Mouse (Mus musculus) heart, embryonic 11.5 days (tissue): Measurements from ENCODE around the gene Golga4. TPM values are rescaled to one million over a fixed set of nuclear protein-coding genes. Genes with fewer than 3 reads are reported as not detected.

Source experiments
- ATAC-seq: fragments of 200-750 bp; cut with Nextera tagmentation; replicated peaks from 2 replicates; pipeline ENCODE4 v1.8.0; 2017; ENCODE audit warnings: moderate library complexity; ENCODE audit not compliant: insufficient number of reproducible peaks, low FRiP score, low TSS enrichment
- H3K27ac ChIP-seq: fragments of 300-500 bp; sonication (generic); 2 replicates; pipeline ENCODE4 v1.5.1; 2014; ENCODE audit warnings: mild to moderate bottlenecking, low read depth, low read length
- H3K27me3 ChIP-seq: fragments of 300-500 bp; sonication (generic); 2 replicates; pipeline ENCODE4 v1.6.1; 2014; ENCODE audit warnings: mild to moderate bottlenecking, low read length, mixed read lengths; ENCODE audit not compliant: control insufficient read depth, insufficient read depth
- H3K36me3 ChIP-seq: fragments of 300-500 bp; sonication (generic); 2 replicates; pipeline ENCODE4 v1.6.1; 2014; ENCODE audit warnings: mild to moderate bottlenecking, low read length, moderate library complexity, mixed read lengths; ENCODE audit not compliant: control insufficient read depth, insufficient read depth
- H3K4me1 ChIP-seq: fragments of 300-500 bp; sonication (generic); 2 replicates; pipeline ENCODE4 v1.6.1; 2014; ENCODE audit warnings: low read length; ENCODE audit not compliant: control insufficient read depth, insufficient read depth
- H3K4me2 ChIP-seq: fragments of 300-500 bp; sonication (generic); 2 replicates; pipeline ENCODE4 v1.6.1; 2014; ENCODE audit warnings: mild to moderate bottlenecking, moderate library complexity
- H3K4me3 ChIP-seq: fragments of 300-500 bp; sonication (generic); 2 replicates; pipeline ENCODE4 v1.5.1; 2014; ENCODE audit warnings: low read depth, low read length
- H3K9ac ChIP-seq: fragments of 300-500 bp; sonication (generic); 2 replicates; pipeline ENCODE4 v1.6.1; 2014; ENCODE audit warnings: mild to moderate bottlenecking, low read depth, low read length, moderate library complexity
- H3K9me3 ChIP-seq: fragments of 300-500 bp; sonication (generic); replicated peaks from 2 replicates; pipeline ENCODE4 v1.6.1; 2016; ENCODE audit warnings: low read length; ENCODE audit not compliant: control insufficient read depth
- WGBS: fragments of 180-500 bp; shearing (Covaris S2); extraction: QIAGEN DNeasy Blood & Tissue Kit; methylation state at CpG from one replicate; pipeline ENCODE4 v1.1.7; 2014; ENCODE audit not compliant: insufficient replicate concordance; 5-methylcytosine and 5-hydroxymethylcytosine counted together
- polyA plus RNA-seq: library from polyadenylated mRNA; unstranded; fragments of >200 nt; fragmentation: Nextera tagmentation; extraction: Ambion mirVana; gene quantifications from 2 replicates; pipeline ENCODE4 v1.2.1, GENCODE M21; 2014

Gene Golga4
- polyA plus RNA-seq, 1 experiment from 2014 or later: 64.9 TPM

- ATAC-seq: no peak
- Histone ChIP-seq H3K4me1 (peaks cover 39% of the 10 kb centered on the region), H3K9me3 (no peaks in the 10 kb centered on the region), H3K27me3 (no peaks in the 10 kb centered on the region), H3K9ac (no peak overlapping the region), H3K4me2 (no peak overlapping the region), H3K36me3 (peaks cover 3% of the 10 kb centered on the region; the same call in 1 of the 2 replicates), H3K27ac (no peak overlapping the region), H3K4me3 (no peak overlapping the region)
- 54% methylated on average over 8 of the region's 8 CpGs for WGBS
Measured at GRCm38 (mm10) chr9:118521659-118522058, 15.6 kb downstream of the Golga4 start.

GRCm38 (mm10) chr9:118523738-118524137 lies 17.7 kb downstream of the Golga4 start:
- peak overlapping the region; percentile 65 for H3K27ac ChIP-seq
- 0 out of 2 replicates have a peak overlapping the region, but pooled peaks have one; percentile 11 for H3K4me2 ChIP-seq
- H3K9ac ChIP-seq: no peak overlapping the region
- no peaks in the 10 kb centered on the region for H3K27me3 ChIP-seq
- peaks cover 30% of the 10 kb centered on the region for H3K4me1 ChIP-seq
- H3K36me3 ChIP-seq: peaks cover 12% of the 10 kb centered on the region
- H3K9me3 ChIP-seq: no peaks in the 10 kb centered on the region
- 73% methylated on average over 11 of the region's 11 CpGs for WGBS
- ATAC-seq: no peak
- H3K4me3 ChIP-seq: no peak overlapping the region

DNA sequence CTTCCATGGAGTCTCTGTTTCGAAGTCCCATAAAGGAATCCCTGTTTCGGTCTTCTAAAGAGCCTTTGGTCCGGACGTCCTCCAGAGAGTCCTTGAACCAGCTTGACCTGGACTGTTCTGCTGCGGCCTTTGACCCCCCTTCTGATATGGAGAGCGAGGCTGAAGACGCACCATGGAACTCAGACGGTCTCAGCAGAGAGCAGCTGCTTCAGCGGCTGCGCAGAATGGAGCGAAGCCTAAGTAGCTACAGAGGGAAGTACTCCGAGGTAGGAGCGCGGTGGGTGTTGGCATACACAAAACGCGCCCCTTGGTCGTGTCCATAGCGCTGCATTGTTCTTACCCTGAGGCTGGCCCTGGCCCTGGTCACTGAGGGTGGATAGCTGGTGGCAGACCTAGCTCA lies 21.0 kb downstream of the Golga4 start:
- Histone ChIP-seq H3K27ac (no peak overlapping the region), H3K4me1 (peaks cover 8% of the 10 kb centered on the region), H3K9ac (no peak overlapping the region), H3K4me3 (no peak overlapping the region), H3K9me3 (no peaks in the 10 kb centered on the region), H3K4me2 (no peak overlapping the region), H3K36me3 (peaks cover 23% of the 10 kb centered on the region), H3K27me3 (no peaks in the 10 kb centered on the region)
- 84% methylated on average over 18 of the region's 18 CpGs for WGBS
- no peak for ATAC-seq

GRCm38 (mm10) chr9:118529783-118530182 lies 23.7 kb downstream of the Golga4 start:
- Histone ChIP-seq H3K9ac (no peak overlapping the region), H3K36me3 (peaks cover 30% of the 10 kb centered on the region), H3K27ac (no peak overlapping the region), H3K4me2 (no peak overlapping the region), H3K27me3 (no peaks in the 10 kb centered on the region), H3K4me3 (no peak overlapping the region), H3K9me3 (no peaks in the 10 kb centered on the region), H3K4me1 (no peaks in the 10 kb centered on the region)
- 76% methylated on average over 3 of the region's 3 CpGs for WGBS
- no peak for ATAC-seq

GRCm38 (mm10) chr9:118530679-118531078 lies 24.6 kb downstream of the Golga4 start:
- Histone ChIP-seq H3K27me3 (no peaks in the 10 kb centered on the region), H3K9me3 (no peaks in the 10 kb centered on the region), H3K4me3 (no peak overlapping the region), H3K4me2 (no peak overlapping the region), H3K4me1 (no peaks in the 10 kb centered on the region), H3K36me3 (peaks cover 35% of the 10 kb centered on the region), H3K27ac (no peak overlapping the region), H3K9ac (no peak overlapping the region)
- ATAC-seq: no peak
- 80% methylated on average over 6 of the region's 6 CpGs for WGBS

- no peak overlapping the region for H3K4me2 ChIP-seq
- no peak overlapping the region for H3K27ac ChIP-seq
- H3K9ac ChIP-seq: no peak overlapping the region
- no peak overlapping the region for H3K4me3 ChIP-seq
- no peaks in the 10 kb centered on the region for H3K27me3 ChIP-seq
- no peaks in the 10 kb centered on the region for H3K9me3 ChIP-seq
- H3K36me3 ChIP-seq: peaks cover 42% of the 10 kb centered on the region
- WGBS: 92% methylated on average over 7 of the region's 7 CpGs
- no peaks in the 10 kb centered on the region for H3K4me1 ChIP-seq
- ATAC-seq: no peak
Measured at GRCm38 (mm10) chr9:118532516-118533205, 26.6 kb downstream of the Golga4 start.

- ATAC-seq: no peak
- Histone ChIP-seq H3K9me3 (no peaks in the 10 kb centered on the region), H3K27me3 (no peaks in the 10 kb centered on the region), H3K36me3 (peaks cover 35% of the 10 kb centered on the region), H3K4me3 (no peak overlapping the region), H3K4me2 (no peak overlapping the region), H3K27ac (no peak overlapping the region), H3K9ac (no peak overlapping the region), H3K4me1 (no peaks in the 10 kb centered on the region)
- WGBS: 78% methylated on average over 6 of the region's 6 CpGs
Measured at GRCm38 (mm10) chr9:118536946-118537345, 30.9 kb downstream of the Golga4 start.

DNA sequence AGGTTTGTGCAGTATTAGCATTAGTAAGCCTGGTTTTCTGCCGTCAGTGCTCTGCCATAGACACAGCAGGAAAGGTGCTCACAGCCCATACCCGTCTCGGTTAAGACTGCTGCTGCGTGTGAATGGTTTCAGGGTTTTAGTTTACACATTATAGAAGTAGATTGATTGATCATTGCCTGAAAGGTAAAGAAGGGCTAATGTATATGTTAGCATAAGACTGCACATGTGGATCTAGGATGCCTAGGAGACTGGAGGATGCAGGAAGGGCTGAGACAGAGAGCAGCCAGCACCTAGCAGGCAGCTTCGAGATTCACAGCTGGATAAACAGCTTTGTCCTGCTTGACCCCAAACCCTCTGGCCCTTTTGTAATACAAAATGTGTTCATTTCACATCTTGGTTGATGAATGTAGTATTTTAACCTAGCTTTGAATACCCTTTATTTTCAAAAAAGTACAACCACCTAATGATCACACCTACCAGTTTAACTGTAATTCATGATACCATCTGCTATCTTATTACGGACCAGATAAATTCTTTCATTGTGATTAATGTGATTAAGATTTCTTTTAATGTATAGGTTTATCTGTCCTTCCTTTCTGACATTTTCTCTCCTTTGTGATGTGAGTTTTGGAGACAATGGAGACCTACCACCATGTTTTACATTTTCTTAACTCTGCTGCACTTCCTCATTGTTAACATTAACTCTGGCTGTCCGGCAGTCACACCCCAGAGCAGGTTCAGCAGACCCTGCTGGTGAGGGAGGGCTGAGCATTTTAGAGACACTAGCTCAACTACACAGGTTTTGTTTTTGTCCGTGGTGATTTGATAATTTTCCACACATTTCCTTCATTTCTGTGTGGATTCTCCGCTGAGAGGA lies 31.6 kb downstream of the Golga4 start:
- H3K27ac ChIP-seq: no peak overlapping the region
- H3K9ac ChIP-seq: no peak overlapping the region
- no peak for ATAC-seq
- H3K27me3 ChIP-seq: no peaks in the 10 kb centered on the region
- no peaks in the 10 kb centered on the region for H3K9me3 ChIP-seq
- 87% methylated on average over 9 of the region's 9 CpGs for WGBS
- no peaks in the 10 kb centered on the region for H3K4me1 ChIP-seq
- H3K4me2 ChIP-seq: no peak overlapping the region
- H3K4me3 ChIP-seq: no peak overlapping the region
- H3K36me3 ChIP-seq: peaks cover 38% of the 10 kb centered on the region
